Mouse (Mus musculus) testis, adult 2 months (tissue): ENCODE data around the gene Shf.

Source experiments
- CTCF ChIP-seq: fragments of 200-500 bp; IDR thresholded peaks from 2 replicates; pipeline ENCODE4 v1.5.1; 2012; ENCODE audit warnings: low read depth, mild to moderate bottlenecking, inconsistent platforms, low read length, moderate library complexity; ENCODE audit not compliant: control insufficient read depth, insufficient read depth, insufficient replicate concordance
- POLR2A ChIP-seq: fragments of 200-500 bp; IDR thresholded peaks from 2 replicates; pipeline ENCODE4 v1.6.1; 2012; ENCODE audit warnings: low read depth, mild to moderate bottlenecking, inconsistent platforms, low read length, moderate library complexity; ENCODE audit not compliant: control insufficient read depth

- TF ChIP-seq CTCF: no peak
- no peak for TF ChIP-seq POLR2A
Observed at GRCm38 (mm10) chr2:122352992-122353391, 16.0 kb downstream of the Shf start.
